Mouse (Mus musculus) testis, adult 2 months (tissue): Measurements from ENCODE around the gene Adam8.

ENCODE experiments used
- CTCF ChIP-seq: fragments of 200-500 bp; IDR thresholded peaks from 2 replicates; pipeline ENCODE4 v1.5.1; 2012; ENCODE audit warnings: low read depth, mild to moderate bottlenecking, inconsistent platforms, low read length, moderate library complexity; ENCODE audit not compliant: control insufficient read depth, insufficient read depth, insufficient replicate concordance
- POLR2A ChIP-seq: fragments of 200-500 bp; IDR thresholded peaks from 2 replicates; pipeline ENCODE4 v1.6.1; 2012; ENCODE audit warnings: low read depth, mild to moderate bottlenecking, inconsistent platforms, low read length, moderate library complexity; ENCODE audit not compliant: control insufficient read depth

GRCm38 (mm10) chr7:139992406-139992805, at the start of gene Adam8:
- TF ChIP-seq POLR2A (no peak), CTCF (no peak)
